Mouse (Mus musculus): ENCODE measurements around the gene Ebf3.

GRCm38 (mm10) chr7:137197118-137198030, 116.9 kb downstream of the Ebf3 start:
- TF ChIP-seq USF1 (IDR thresholded peaks at IDR 0.05; ENCODE audit: low read depth) (no peak), CTCF (IDR thresholded peaks at IDR 0.05; ENCODE audit: control insufficient read depth, insufficient read depth, insufficient read length) (no peak), CEBPB (IDR thresholded peaks at IDR 0.05; ENCODE audit: low read depth) (no peak), MYOD1 (IDR thresholded peaks at IDR 0.05; ENCODE audit: control insufficient read depth, insufficient read length, low read depth) (no peak), MAX (IDR thresholded peaks at IDR 0.05) (no peak), MYOG (IDR thresholded peaks at IDR 0.05; ENCODE audit: control insufficient read depth, extremely low read depth, insufficient read length) (no peak)

Data from C2C12 (cell line).